Mouse (Mus musculus): ENCODE data around the gene Serpina1c.
"Not testable (repeated sequence)": the region's sequence is repeated elsewhere in the genome, so short reads cannot be mapped to it uniquely, and the experiment has no call there.

Gene Serpina1c

GRCm38 (mm10) chr12:103904837-103905340 lies at the start of gene Serpina1c:
Gene Serpina1c, minus strand, starts transcription at chr12:103904887.
- not testable (repeated sequence) for DNase-seq (ENCODE audit: low read depth, low spot score)

GRCm38 (mm10) chr12:103952972-103953371 lies 48.3 kb upstream of the Serpina1c start:
- DNase-seq (ENCODE audit: low read depth, low spot score) = not testable (repeated sequence)

GRCm38 (mm10) chr12:103946243-103946642 lies 41.6 kb upstream of the Serpina1c start:
- DNase-seq (ENCODE audit: low read depth, low spot score) = no peak

GRCm38 (mm10) chr12:103909181-103909580 lies 4.5 kb upstream of the Serpina1c start:
- not testable (repeated sequence) for DNase-seq (ENCODE audit: low read depth, low spot score)

GRCm38 (mm10) chr12:103907746-103908145 lies 3.1 kb upstream of the Serpina1c start:
- not testable (repeated sequence) for DNase-seq (ENCODE audit: low read depth, low spot score)

- not testable (repeated sequence) for DNase-seq (ENCODE audit: low read depth, low spot score)
Observed at GRCm38 (mm10) chr12:103901929-103902328, 2.8 kb downstream of the Serpina1c start.

GRCm38 (mm10) chr12:103866873-103867272 lies 37.8 kb downstream of the Serpina1c start:
- not testable (repeated sequence) for DNase-seq (ENCODE audit: low read depth, low spot score)

- not testable (repeated sequence) for DNase-seq (ENCODE audit: low read depth, low spot score)
Observed at GRCm38 (mm10) chr12:103863101-103863974, 41.3 kb downstream of the Serpina1c start, which contains the start of gene Serpina1a. Gene Serpina1a, minus strand, starts transcription at chr12:103863562.

- DNase-seq (ENCODE audit: low read depth, low spot score) = no peak
Observed at GRCm38 (mm10) chr12:103860976-103861375, 43.7 kb downstream of the Serpina1c start.

- DNase-seq (ENCODE audit: low read depth, low spot score) = not testable (repeated sequence)
Observed at GRCm38 (mm10) chr12:103860571-103860970, 44.1 kb downstream of the Serpina1c start.

- DNase-seq (ENCODE audit: low read depth, low spot score) = not testable (repeated sequence)
Observed at GRCm38 (mm10) chr12:103859584-103859983, 45.1 kb downstream of the Serpina1c start.

- not testable (repeated sequence) for DNase-seq (ENCODE audit: low read depth, low spot score)
Observed at GRCm38 (mm10) chr12:103853032-103853431, 51.7 kb downstream of the Serpina1c start.

Data from A20 (cell line).